Mouse (Mus musculus) ES-Bruce4 (cell line): ENCODE measurements around the gene Tfb2m. TPM values are rescaled to one million over a fixed set of nuclear protein-coding genes. Genes with fewer than 3 reads are reported as not detected.

Source experiments
- H3K27ac ChIP-seq: 2 replicates; pipeline ENCODE4 v1.5.1; 2012; ENCODE audit warnings: low read length, inconsistent platforms; ENCODE audit not compliant: insufficient read depth
- H3K27me3 ChIP-seq: 2 replicates; pipeline ENCODE4 v1.6.1; 2012; ENCODE audit warnings: mild to moderate bottlenecking, low read length, inconsistent platforms; ENCODE audit not compliant: control insufficient read depth, poor library complexity, insufficient read depth, severe bottlenecking
- H3K36me3 ChIP-seq: 2 replicates; pipeline ENCODE4 v1.6.1; 2012; ENCODE audit warnings: inconsistent platforms, mild to moderate bottlenecking, low read length, moderate library complexity; ENCODE audit not compliant: control insufficient read depth, poor library complexity, insufficient read depth, severe bottlenecking
- H3K4me1 ChIP-seq: one replicate; pipeline ENCODE4 v1.8.1; 2011; ENCODE audit warnings: low read length; ENCODE audit not compliant: control insufficient read depth, insufficient read depth
- H3K4me3 ChIP-seq: 2 replicates; pipeline ENCODE4 v1.5.1; 2011; ENCODE audit warnings: low read depth, mild to moderate bottlenecking, low read length
- H3K9ac ChIP-seq: 2 replicates; pipeline ENCODE4 v1.6.1; 2012; ENCODE audit warnings: low read depth, mild to moderate bottlenecking, inconsistent platforms; ENCODE audit not compliant: poor library complexity, severe bottlenecking
- H3K9me3 ChIP-seq: replicated peaks from 2 replicates; pipeline ENCODE4 v1.6.1; 2012; ENCODE audit warnings: mild to moderate bottlenecking, low read length, inconsistent platforms; ENCODE audit not compliant: control insufficient read depth, poor library complexity, insufficient read depth, severe bottlenecking
- CTCF ChIP-seq: IDR thresholded peaks from one replicate; pipeline ENCODE4 v1.8.1; 2011; ENCODE audit warnings: low read depth, low read length
- EP300 ChIP-seq: IDR thresholded peaks from 2 replicates; pipeline ENCODE4 v1.6.1; 2011; ENCODE audit warnings: low read depth, low read length; ENCODE audit not compliant: insufficient read depth
- POLR2A ChIP-seq: IDR thresholded peaks from one replicate; pipeline ENCODE4 v1.8.1; 2011; ENCODE audit warnings: low read length; ENCODE audit not compliant: insufficient read depth
- polyA plus RNA-seq: library from polyadenylated mRNA; stranded (reverse); fragments of >200 nt; gene quantifications from 2 replicates; pipeline ENCODE4 v1.2.4, GENCODE M21; 2011; ENCODE audit warnings: low read depth; ENCODE audit not compliant: missing spikeins, insufficient read depth, insufficient read length

Tfb2m gene
- polyA plus RNA-seq, 1 experiment: 26.5 TPM

DNA sequence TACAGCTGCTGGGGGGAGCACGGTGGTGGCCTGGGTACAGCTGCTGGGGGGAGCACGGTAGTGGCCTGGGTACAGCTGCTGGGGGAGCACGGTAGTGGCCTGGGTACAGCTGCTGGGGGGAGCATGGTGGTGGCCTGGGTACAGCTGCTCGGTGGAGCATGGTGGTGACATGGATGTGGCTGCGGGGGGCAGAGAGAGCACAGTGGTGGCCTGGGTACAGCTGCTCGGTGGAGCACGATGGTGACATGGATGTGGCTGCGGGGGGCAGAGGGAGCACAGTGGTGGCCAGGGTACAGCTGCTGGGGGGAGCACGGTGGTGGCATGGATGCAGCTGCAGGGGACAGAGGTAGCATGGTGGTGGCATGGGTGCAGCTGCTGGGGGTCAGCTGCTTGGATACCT lies 39.6 kb upstream of the Tfb2m start:
- no peak for TF ChIP-seq EP300
- no peak for TF ChIP-seq POLR2A
- no peak for TF ChIP-seq CTCF
- H3K36me3 ChIP-seq: no peaks in the 10 kb centered on the region
- H3K4me3 ChIP-seq: no peak overlapping the region
- H3K9ac ChIP-seq: no peak overlapping the region
- no peaks in the 10 kb centered on the region for H3K4me1 ChIP-seq
- no peaks in the 10 kb centered on the region for H3K9me3 ChIP-seq
- H3K27me3 ChIP-seq: no peaks in the 10 kb centered on the region
- H3K27ac ChIP-seq: no peak overlapping the region

DNA sequence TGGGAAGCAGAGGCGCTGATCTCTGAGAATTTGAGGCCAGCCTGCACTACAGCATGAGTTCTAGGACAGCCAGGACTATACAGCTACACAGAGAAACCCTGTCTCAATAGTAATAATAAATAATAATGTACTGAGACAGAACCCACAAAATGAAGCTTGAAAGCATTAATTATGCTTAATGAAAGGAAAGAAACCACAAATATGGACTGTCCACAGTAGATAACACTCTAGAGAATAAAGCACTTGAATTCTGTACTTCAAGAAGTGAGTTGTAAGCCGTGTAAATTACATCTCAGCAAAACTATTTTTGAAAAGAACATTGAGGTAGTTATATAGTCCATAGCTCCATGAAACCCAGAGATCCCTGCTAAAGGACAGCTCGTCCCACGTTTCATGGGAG lies 38.2 kb upstream of the Tfb2m start:
- H3K9ac ChIP-seq: no peak overlapping the region
- no peaks in the 10 kb centered on the region for H3K36me3 ChIP-seq
- H3K9me3 ChIP-seq: no peaks in the 10 kb centered on the region
- no peak for TF ChIP-seq CTCF
- TF ChIP-seq EP300: no peak
- no peak for TF ChIP-seq POLR2A
- H3K4me1 ChIP-seq: no peaks in the 10 kb centered on the region
- H3K4me3 ChIP-seq: no peak overlapping the region
- H3K27ac ChIP-seq: no peak overlapping the region
- H3K27me3 ChIP-seq: no peaks in the 10 kb centered on the region

DNA sequence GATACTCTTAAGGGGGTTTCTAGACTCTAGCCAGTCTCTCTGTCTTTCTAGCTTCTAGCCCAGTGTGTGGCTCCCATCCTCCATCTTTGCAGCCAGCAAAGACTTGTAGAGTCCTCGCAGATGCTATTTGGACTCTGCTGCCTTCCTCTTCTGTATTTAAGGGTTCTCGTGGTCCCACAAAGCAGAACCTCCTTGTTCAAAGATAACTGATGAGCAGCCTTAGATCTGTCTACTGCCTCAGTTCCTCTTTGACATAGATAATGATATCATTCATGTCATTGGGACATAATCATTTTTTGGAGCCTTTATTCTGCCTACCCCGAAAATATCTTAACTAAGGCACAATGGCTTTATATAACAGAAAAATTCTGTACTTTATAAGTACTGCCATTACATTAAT lies 37.0 kb upstream of the Tfb2m start:
- peaks cover 2% of the 10 kb centered on the region for H3K4me1 ChIP-seq
- no peaks in the 10 kb centered on the region for H3K27me3 ChIP-seq
- no peak overlapping the region for H3K4me3 ChIP-seq
- H3K9me3 ChIP-seq: no peaks in the 10 kb centered on the region
- H3K9ac ChIP-seq: no peak overlapping the region
- no peak overlapping the region for H3K27ac ChIP-seq
- H3K36me3 ChIP-seq: no peaks in the 10 kb centered on the region
- no peak for TF ChIP-seq CTCF

DNA sequence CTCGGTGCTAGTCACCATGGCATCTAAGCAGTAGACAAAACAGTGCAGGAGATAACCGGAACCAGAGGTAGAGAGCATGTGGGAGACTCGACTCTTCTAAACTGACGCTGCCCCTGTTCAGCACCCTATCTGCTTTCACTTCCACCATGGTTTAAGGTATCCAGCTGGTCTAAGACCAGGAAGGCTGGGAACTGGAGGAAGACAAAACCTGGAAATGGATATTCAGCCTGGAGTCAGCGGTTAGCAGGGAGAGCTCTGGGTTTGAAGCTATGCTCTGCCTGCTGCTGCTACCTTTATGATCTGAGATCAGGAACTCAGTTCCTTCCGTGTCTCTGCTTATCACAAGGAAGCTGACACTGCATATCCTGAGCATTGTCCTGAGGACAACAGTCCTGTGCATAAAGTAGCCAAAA lies 36.0 kb upstream of the Tfb2m start:
- Histone ChIP-seq H3K9ac (no peak overlapping the region), H3K9me3 (no peaks in the 10 kb centered on the region), H3K27ac (no peak overlapping the region), H3K27me3 (no peaks in the 10 kb centered on the region), H3K4me1 (peaks cover 2% of the 10 kb centered on the region), H3K36me3 (no peaks in the 10 kb centered on the region), H3K4me3 (no peak overlapping the region)
- no peak for TF ChIP-seq POLR2A
- no peak for TF ChIP-seq CTCF
- no peak for TF ChIP-seq EP300

DNA sequence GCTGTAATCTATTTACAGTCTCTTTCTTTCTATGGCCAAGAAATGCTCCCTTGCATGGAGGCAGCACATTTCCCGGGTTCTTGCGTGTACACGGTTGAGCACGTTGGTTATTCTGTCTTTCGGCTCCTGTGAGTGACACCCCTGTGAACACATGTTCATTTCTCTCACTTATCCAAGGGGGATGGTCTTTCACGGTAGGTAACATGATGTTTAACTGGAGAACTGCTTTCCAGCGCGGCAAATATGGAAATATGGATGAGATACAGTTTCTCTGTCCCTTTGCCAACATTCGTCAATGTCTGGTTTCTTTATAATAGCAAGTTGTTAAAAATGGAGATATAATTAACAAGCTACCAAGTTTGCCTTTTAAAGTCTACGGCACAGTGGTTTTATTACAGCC lies 35.4 kb upstream of the Tfb2m start:
- Histone ChIP-seq H3K9ac (no peak overlapping the region), H3K4me3 (no peak overlapping the region), H3K27me3 (no peaks in the 10 kb centered on the region), H3K36me3 (no peaks in the 10 kb centered on the region), H3K27ac (no peak overlapping the region), H3K9me3 (no peaks in the 10 kb centered on the region), H3K4me1 (peaks cover 2% of the 10 kb centered on the region)
- TF ChIP-seq EP300 (no peak), CTCF (no peak), POLR2A (no peak)

DNA sequence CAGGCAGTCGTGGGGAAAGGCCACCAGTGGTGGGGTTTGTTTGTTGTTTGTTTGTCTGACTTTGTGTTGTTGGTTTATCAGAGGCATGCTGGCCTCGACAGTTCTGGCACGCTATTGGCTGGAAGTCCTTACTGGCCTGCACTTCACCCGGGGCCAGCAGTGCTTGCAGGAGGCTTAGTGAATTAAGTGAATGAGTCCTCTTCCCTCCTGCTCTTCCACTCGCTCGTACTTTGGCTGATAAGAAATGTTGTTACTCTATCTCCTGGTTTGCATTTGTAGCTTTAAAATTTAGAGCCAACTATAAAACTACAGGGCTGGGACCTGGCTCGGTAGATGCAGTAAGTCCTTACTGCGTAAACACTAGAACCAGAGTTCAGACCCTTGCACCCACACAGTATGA lies 34.1 kb upstream of the Tfb2m start:
- no peak overlapping the region for H3K4me3 ChIP-seq
- no peaks in the 10 kb centered on the region for H3K27me3 ChIP-seq
- no peak overlapping the region for H3K9ac ChIP-seq
- H3K36me3 ChIP-seq: no peaks in the 10 kb centered on the region
- TF ChIP-seq CTCF: no peak
- TF ChIP-seq POLR2A: no peak
- TF ChIP-seq EP300: no peak
- H3K9me3 ChIP-seq: no peaks in the 10 kb centered on the region
- peaks cover 2% of the 10 kb centered on the region for H3K4me1 ChIP-seq
- H3K27ac ChIP-seq: no peak overlapping the region
